Mouse (Mus musculus): ENCODE results near the gene Tbxa2r. TPM values are rescaled to one million over a fixed set of nuclear protein-coding genes. Genes with fewer than 3 reads are reported as not detected.

Gene Tbxa2r
- polyA plus RNA-seq, 1 experiment from 2014 or later, result not detected

DNA sequence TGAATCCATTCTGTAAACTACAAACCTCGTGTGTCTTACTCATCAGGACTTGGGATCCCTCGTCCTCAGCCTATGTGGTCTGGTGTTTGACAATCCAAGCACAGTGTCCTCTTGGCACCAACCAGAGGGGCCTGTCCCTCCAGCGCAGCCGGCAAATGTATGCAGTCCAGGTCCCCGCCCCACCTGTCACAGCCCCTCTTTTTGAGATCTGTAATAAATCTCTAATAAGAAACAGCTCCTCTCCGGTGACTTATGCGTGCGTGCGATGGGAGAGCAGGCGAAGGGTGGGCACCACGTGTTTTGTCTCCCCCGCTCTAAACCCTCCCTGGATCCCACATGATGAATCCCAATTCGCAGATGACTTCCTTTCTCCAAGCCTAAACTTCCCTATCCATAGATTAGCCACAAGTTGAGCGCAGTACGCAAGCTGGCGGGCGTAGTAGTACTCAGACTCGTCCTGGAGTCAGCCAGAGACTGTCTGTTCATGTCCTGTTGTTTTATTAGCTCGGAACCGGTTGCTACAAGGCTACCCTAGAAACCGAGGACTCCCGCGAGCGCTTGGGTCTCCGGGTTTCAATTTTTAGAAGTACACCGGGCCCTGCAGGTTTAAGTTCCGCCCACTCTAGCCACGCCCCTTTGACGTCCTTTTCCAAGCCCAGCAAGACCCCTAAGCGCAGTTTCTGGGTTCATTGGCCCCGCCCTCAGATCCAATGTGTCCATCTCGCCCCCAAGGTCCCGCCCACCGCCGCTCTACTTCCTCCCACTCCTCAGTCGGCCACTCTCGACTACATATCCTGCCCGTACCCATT, 8.6 kb upstream of the Tbxa2r start:
- ChIA-PET POLR2A (interaction anchor here (1.9 kb wide), 1 partner anchor 27 kb away, joined by 8 read pairs; the partner anchor contains the start of gene Pip5k1c), CTCF (interaction anchor here (0.9 to 2.6 kb wide), 6 partner anchors 15 to 96 kb away, joined by 3 to 12 read pairs (median 4); partner anchors contain the start of genes Pip5k1c and Tjp3)
- in situ Hi-C loops (cut with MboI; ENCODE audit: low pct_unique_long_range_greater_than_20kb), result no loop called here
- DNase-seq (ENCODE audit: low read depth, low spot score) (no peak), ATAC-seq (no peak)
- no peaks in the 10 kb centered on the region for H3K27me3 ChIP-seq
- no peak for TF ChIP-seq CTCF (IDR thresholded peaks at IDR 0.05)

DNA sequence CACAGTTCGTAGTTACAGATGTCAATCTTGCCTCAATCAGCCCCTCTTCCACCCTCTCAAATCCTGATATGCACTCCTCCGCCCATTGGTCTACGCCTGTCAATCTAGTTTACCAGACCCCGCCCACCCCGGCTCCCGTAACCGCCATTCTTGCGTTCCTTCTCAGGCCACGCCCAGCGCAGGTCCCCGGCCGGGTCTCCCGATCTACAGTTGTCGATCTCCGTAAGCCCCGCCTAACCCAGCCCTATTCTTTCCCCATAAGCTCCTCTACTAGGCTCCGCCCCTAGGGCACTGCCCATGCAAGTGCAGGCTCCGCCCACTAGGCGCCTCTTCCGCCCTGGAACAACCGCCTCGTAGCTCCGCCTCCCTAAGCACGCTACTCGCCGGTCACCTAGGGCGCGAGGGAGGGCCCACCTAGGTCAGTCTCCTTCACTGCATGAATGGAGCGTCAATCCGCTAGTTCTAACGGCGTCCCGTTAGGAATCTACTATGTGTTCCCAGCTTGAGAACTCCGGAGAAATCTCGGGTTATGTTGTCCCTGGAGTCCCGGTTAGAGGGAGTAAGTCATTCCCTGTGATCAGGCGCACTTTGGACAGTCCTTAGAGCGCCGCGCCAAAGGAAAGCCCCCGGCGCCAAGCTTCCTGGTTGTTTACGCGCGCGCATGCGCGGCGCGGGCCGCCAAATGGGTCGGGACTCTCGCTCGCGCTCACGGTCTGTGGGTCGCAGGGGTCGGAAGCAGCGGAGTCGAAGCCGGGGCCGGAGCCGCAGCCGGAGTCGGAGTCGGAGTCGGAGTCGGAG, 7.8 kb upstream of the Tbxa2r start, which contains the start of gene Cactin:
Gene Cactin, plus strand, starts transcription at position 554 of the 798 bp plus-strand sequence.
- ATAC-seq (peak; percentile 86), DNase-seq (ENCODE audit: low read depth, low spot score) (peak; percentile 96)
- no peak for TF ChIP-seq CTCF (IDR thresholded peaks at IDR 0.05)
- ChIA-PET CTCF (interaction anchor here (1.1 to 2.6 kb wide), 5 partner anchors 16 to 97 kb away, joined by 3 to 12 read pairs (median 5); partner anchors contain the start of genes Pip5k1c and Tjp3), POLR2A (interaction anchor here (0.7 to 1.9 kb wide), 3 partner anchors 9 to 28 kb away, joined by 3 to 8 read pairs (median 3); partner anchors contain the start of gene Pip5k1c)
- in situ Hi-C loops (cut with MboI; ENCODE audit: low pct_unique_long_range_greater_than_20kb), result no loop called here
- H3K27me3 ChIP-seq, result no peaks in the 10 kb centered on the region

DNA sequence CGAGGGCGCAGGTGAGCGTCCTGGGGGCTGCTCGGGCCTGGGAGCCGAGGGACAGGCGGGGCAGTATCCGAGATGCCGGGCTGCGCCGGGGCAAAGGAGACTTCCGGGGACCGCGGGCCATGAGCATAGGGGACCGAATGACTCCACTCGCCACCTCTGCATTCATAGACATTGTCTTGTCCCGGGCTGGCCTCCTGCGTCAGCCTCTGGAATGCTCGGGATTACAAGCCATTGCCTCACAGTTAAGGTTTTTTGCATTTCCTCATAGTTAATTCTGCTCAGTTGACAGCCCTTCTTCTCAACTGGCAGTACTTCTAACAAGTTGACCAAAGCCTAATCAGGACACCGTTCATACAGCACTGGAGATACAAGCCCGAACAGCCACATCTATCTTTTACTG, 7.1 kb upstream of the Tbxa2r start:
- ATAC-seq, result no peak
- CTCF ChIA-PET, result interaction anchor here (1.3 to 2.6 kb wide), 2 partner anchors 17 to 28 kb away, joined by 5 to 12 read pairs; partner anchors contain the start of gene Pip5k1c
- POLR2A ChIA-PET, result interaction anchor here (1.1 to 1.9 kb wide), 2 partner anchors 9 to 29 kb away, joined by 3 to 8 read pairs; partner anchors contain the start of gene Pip5k1c
- in situ Hi-C loops (cut with MboI; ENCODE audit: low pct_unique_long_range_greater_than_20kb), result no loop called here
- no peak for TF ChIP-seq CTCF (IDR thresholded peaks at IDR 0.05)
- H3K27me3 ChIP-seq, result no peaks in the 10 kb centered on the region
- DNase-seq (ENCODE audit: low read depth, low spot score), result no peak

DNA sequence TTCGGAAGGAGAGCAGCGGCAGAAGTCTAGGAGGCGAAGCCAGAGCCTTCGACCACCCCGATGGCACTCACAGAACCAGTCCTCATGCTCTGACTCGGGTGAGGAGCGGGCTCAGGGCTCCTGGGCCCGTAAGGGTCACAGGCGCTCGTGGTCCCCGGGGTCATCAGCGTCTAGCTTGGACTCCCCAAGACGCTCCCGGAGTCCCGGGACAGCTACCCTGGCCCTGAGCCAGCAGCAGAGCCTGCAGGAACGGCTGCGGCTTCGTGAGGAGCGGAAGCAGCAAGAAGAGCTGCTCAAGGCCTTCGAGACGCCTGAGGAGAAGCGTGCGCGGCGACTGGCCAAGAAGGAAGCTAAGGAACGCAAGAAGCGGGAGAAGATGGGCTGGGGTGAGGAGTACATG, 6.1 kb upstream of the Tbxa2r start:
- ChIA-PET CTCF (interaction anchor here (0.9 to 1.1 kb wide), 2 partner anchors 28 to 30 kb away, joined by 4 read pairs; partner anchors contain the start of genes Hmg20b and Pip5k1c), POLR2A (no interaction called here)
- no peak for DNase-seq (ENCODE audit: low read depth, low spot score)
- no peaks in the 10 kb centered on the region for H3K27me3 ChIP-seq
- TF ChIP-seq CTCF (IDR thresholded peaks at IDR 0.05), result no peak
- ATAC-seq, result no peak
- in situ Hi-C loops (cut with MboI; ENCODE audit: low pct_unique_long_range_greater_than_20kb), result no loop called here

DNA sequence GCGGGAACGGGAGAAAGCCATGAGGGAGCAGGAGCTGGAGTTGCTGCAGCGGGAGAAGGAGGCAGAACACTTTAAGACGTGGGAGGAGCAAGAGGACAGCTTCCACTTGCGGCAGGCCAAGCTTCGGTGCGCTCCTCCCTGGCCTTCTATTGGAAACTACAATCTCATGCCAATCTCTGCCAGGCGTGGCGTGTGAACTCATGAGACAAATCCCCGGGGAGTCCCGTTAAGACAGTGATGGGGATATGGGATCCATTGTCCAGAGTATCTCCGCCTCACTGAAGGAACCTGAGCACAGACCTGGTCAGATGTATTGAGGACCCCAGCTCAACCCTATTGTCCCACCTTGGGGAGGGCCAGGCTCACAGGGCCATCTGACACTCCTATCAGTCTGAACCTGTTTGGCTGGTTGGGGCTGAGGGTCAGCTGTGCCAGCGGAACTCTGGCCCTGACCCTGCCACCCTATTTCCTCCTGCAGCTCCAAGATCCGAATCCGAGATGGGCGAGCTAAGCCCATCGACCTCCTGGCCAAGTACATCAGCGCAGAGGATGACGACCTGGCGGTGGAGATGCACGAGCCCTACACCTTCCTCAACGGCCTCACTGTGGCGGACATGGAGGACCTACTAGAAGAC, 5.3 kb upstream of the Tbxa2r start:
- CTCF ChIA-PET, result interaction anchor here (0.9 to 1.2 kb wide), 5 partner anchors 19 to 34 kb away, joined by 3 to 4 read pairs (median 4); partner anchors contain the start of genes Gipc3, Hmg20b and Pip5k1c
- no peaks in the 10 kb centered on the region for H3K27me3 ChIP-seq
- in situ Hi-C loops (cut with MboI; ENCODE audit: low pct_unique_long_range_greater_than_20kb), result no loop called here
- no peak for TF ChIP-seq CTCF (IDR thresholded peaks at IDR 0.05)
- ATAC-seq, result no peak
- DNase-seq (ENCODE audit: low read depth, low spot score), result no peak
- POLR2A ChIA-PET, result no interaction called here

DNA sequence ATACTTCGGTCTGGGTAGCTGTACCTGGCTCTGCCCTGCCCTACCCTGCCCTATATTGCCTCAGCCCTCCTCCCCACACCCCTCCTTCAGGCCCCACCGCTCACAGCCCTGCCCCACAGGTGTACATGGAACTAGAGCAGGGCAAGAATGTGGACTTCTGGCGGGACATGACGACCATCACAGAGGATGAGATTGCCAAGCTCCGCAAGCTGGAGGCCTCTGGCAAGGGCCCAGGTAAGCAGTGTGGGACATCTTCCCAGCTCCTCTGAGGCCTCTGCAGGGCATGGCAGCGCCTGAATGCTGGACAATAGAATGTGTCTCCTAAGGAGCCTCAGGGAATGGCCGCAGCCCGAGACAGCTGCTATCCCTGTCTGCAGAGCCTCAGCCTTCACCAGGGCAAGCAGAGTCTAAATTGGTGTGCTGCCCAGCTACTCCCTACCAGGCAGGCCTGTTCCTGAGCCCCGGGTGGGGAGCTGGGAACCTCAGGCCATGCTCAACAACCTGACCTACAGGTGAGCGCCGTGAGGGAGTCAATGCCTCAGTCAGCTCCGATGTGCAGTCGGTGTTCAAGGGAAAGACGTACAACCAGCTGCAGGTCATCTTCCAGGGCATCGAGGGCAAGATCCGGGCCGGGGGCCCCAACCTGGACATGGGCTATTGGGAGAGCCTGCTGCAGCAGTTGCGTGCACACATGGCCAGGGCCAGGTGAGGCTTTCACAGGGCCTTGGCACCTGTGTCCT, 4.6 kb upstream of the Tbxa2r start:
- no peaks in the 10 kb centered on the region for H3K27me3 ChIP-seq
- POLR2A ChIA-PET, result no interaction called here
- DNase-seq (ENCODE audit: low read depth, low spot score) (no peak), ATAC-seq (no peak)
- CTCF ChIA-PET, result interaction anchor here (1.0 to 1.2 kb wide), 3 partner anchors 19 to 34 kb away, joined by 3 to 4 read pairs (median 3); partner anchors contain the start of gene Gipc3
- in situ Hi-C loops (cut with MboI; ENCODE audit: low pct_unique_long_range_greater_than_20kb), result no loop called here
- no peak for TF ChIP-seq CTCF (IDR thresholded peaks at IDR 0.05)

DNA sequence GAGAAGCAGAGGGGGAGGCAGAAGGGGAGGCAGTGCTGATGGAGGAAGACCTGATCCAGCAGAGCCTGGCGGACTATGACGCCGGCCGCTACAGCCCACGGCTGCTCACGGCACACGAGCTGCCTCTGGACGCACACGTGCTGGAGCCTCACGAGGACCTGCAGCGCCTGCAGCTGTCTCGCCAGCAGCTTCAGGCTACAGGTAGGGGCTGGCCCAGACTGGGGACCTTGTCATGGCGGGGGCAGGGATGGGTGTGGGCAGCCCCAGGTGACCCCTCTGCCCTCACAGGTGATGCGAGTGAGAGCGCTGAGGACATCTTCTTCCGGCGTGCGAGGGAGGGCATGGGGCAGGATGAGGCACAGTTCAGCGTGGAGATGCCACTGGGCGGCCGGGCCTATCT, 3.4 kb upstream of the Tbxa2r start:
- in situ Hi-C loops (cut with MboI; ENCODE audit: low pct_unique_long_range_greater_than_20kb), result no loop called here

DNA sequence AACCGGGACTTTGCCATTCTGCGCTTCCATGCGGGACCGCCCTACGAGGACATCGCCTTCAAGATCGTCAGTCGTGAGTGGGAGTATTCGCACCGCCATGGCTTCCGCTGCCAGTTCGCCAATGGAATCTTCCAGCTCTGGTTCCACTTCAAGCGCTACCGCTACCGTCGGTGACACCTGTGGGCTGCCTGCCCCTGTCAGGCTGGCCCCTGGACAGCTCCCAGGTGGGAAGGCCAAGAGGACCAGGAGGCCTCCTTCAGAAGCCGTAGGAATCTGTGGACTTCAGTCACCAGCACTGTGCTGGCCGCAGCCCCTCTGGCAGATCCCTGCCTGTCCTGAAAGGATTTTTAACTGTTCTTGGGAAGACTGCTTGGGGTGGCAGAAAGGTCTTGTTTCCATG, 2.8 kb upstream of the Tbxa2r start:
- ChIA-PET POLR2A (no interaction called here), CTCF (no interaction called here)
- H3K27me3 ChIP-seq, result no peaks in the 10 kb centered on the region
- ATAC-seq (no peak), DNase-seq (ENCODE audit: low read depth, low spot score) (no peak)
- in situ Hi-C loops (cut with MboI; ENCODE audit: low pct_unique_long_range_greater_than_20kb), result no loop called here
- TF ChIP-seq CTCF (IDR thresholded peaks at IDR 0.05), result no peak

More for the DNA sequence above, 3.4 kb upstream of the Tbxa2r start:
- POLR2A ChIA-PET, result no interaction called here
- DNase-seq (ENCODE audit: low read depth, low spot score) (no peak), ATAC-seq (no peak)
- CTCF ChIA-PET, result no interaction called here
- no peak for TF ChIP-seq CTCF (IDR thresholded peaks at IDR 0.05)
- H3K27me3 ChIP-seq, result no peaks in the 10 kb centered on the region

DNA sequence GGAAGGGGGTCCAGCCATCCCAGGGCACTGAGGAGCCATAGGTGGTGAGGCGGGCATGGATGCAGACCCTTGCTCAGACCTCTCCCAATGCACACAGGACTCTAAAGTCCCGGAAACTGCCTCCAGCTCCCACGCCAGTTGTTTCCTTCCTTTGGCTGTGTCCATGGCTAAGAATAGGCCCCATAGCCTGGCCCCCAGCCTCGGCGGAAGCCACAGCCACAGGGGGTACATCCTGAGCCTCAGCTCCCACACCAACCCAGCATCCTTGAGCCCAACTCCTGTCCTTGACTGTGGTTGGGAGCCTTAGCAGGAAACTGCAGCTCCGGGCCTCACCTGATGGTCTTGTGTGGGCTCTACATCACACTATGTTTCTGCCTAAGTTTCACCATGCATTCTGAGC, 1.7 kb upstream of the Tbxa2r start:
- ChIA-PET CTCF (interaction anchor here (1.3 kb wide), 1 partner anchor 34 kb away, joined by 3 read pairs; the partner anchor contains the start of gene Pip5k1c), POLR2A (no interaction called here)
- ATAC-seq, result no peak
- in situ Hi-C loops (cut with MboI; ENCODE audit: low pct_unique_long_range_greater_than_20kb), result no loop called here
- DNase-seq (ENCODE audit: low read depth, low spot score), result no peak
- no peak for TF ChIP-seq CTCF (IDR thresholded peaks at IDR 0.05)
- no peaks in the 10 kb centered on the region for H3K27me3 ChIP-seq
